Mouse (Mus musculus) activated CD4-positive, CD25-positive, alpha-beta regulatory T cell, adult 4 months (primary cell): ENCODE data around the gene Adamts12. TPM values are rescaled to one million over a fixed set of nuclear protein-coding genes. Genes with fewer than 3 reads are reported as not detected.

ENCODE experiments used
- ATAC-seq: one replicate; pipeline ENCODE4 v1.8.0; 2017
- polyA plus RNA-seq, 2 experiments: library from polyadenylated mRNA; unstranded; fragments of 100-300 nt; shearing (Covaris generic); gene quantifications; one replicate each; pipeline ENCODE4 v1.2.1; 2017

Adamts12 gene
- polyA plus RNA-seq: under 1 TPM in 1 of 2 experiments, not detected in 1; 0.08 TPM

DNA sequence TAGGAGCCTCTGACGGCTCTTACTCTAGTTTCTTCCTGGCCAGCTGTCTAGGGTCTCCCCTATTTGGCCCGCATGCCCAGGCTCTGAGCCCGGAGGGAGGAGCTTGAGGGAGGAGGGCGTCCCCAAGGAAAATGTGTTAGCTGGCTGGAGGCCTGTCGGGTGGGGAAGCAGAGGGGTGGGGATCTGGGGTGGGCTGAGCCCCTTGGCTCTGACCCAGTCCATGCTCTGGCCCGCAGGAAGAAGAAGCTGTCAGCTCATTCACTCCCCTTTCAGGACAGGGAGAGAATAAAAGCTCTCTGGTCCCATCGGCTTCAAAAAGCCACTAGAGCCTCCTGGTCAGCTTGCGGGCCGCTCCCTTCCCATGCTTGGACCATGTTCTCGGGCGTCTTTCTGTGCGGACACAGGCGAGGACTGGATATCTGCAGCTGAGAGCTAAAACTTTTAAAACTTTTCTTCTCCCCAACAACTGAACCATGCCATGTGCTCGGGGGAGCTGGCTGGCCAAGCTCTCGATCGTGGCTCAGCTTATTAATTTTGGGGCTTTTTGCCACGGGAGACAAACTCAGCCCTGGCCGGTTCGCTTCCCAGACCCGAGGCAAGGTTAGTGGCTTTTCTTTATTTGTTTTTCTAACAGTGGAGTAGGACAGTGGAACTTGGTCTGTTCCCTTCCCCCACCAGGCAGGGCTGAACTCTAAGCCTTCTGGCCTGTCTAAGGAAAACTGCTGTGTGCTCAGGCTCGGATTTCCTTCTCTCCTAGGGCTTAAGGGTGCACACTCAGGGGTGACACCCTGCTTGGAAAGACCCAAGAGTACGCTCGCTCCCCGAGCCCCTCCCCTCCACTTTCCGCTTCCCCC lies at the start of gene Adamts12:
Adamts12 (plus strand) TSS at position 233 of the 854 bp plus-strand sequence.
- no peak for ATAC-seq

DNA sequence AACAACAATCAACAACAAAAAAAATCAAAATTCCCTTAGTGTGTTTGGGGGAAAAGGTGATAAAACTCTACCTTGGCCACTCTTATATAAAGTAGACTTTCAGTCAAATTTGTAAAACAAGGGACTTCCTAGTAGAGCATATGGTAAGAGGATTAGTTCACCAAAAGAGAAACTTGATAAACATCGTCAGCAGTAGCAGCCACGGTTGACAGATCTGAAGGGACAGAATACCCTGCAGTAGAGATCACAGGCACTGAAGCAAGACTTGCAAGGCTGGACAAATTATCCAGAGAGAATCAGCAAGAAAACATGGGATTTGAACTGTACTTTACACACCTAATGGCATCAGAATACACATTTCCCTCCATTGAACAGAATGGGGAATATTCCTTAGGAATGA lies 49.7 kb upstream of the Adamts12 start:
- ATAC-seq: no peak

DNA sequence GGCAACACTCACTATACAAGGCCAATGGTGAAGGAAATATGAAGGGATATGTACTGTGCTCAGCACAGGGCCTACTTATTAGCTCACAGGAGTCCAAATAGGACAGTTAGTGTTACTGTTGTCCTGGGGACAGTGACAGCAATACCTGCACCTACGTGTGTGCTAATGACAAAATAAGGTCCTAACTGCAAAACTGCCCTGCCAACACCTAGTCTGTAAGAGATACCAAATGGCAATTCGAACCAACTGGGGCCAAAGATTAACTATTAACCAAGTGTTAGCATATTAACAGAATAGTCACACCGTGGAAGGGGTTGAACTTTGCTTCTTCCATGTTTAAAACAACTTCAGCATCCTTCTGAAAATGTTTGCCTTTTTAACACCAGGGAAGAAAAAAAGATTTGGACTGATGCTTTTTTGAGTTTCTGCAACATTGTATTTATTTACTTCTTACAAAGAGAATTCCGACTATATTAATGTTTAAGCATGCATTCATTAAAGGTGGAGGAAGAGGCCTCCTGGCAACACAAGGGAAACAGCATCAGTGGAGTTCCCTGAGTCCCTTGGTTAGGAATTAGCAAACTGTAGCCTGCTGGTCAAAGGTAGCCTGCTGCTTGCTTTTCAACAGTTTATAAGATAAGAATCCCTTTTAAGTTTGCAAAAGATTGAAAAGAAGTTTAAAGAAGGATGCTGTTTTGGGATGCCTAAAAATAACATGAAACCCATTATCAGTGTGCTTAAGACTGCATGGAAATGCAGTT lies 37.6 kb upstream of the Adamts12 start:
- no peak for ATAC-seq

- no peak for ATAC-seq
Observed at GRCm38 (mm10) chr15:11030188-11030587, 34.4 kb upstream of the Adamts12 start.

DNA sequence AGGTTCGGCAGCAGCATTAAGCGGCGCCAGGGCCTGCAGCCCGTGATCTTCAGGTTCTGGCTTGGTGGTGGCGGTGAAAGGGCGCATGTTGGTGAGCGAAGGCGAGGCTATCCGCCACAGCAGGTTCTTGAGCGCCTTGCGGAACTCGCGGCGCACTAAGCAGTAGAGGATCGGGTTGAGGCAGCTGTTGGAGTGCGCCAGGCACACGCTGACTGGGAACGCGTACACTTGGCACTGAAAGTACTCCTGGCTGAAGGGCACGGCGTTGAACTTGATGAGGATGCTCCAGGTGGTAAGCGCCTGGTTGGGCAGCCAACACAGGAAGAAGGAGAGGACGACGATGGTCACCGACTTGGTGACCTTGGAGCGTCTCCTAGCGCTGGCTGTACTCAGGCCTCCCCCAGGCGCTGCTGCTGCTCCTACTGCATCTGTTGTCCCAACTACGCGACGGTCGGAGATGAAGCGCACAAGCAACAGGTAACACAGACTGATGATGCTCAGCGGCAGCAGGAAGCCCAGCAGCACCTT lies 28.6 kb upstream of the Adamts12 start:
- ATAC-seq: no peak

DNA sequence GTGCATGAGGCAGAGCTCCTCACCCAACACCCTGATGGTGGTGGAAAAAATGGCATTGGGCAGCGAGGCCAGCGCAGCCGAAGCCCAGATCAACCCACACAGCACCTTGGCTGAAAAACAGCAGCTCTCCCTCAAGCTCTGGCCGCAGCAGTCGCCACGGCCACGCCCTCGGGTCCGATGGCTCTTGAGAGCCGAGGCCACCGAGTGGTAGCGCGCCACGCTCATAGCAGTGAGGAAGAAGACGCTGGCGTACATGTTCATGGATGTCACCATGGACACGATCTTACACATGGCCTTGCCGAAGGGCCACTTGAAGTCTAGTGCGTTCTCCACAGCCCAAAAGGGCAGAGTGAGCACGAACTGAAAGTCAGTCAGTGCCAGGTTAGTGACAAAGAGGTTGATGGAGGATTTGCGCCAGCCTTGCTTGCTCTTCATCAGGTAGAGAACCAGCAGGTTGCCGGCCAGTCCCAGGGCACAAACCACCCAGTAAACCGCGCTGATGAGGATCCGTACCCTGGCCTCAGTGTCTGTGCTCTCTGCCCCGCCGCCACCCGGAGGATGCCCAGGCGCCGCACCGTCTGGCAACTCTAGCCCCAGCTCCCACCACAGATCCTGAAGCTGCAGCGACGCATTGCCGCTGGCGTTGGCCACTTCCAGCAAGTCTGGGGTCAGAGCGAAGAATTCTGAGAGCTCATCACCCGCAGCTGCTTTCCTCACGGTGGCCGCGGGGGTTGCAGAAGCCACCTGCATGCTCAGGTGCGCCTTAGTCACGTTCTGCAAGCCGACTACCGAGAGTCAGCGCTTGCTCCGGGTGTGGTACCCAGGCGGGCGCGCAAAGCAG lies 27.8 kb upstream of the Adamts12 start:
- no peak for ATAC-seq

DNA sequence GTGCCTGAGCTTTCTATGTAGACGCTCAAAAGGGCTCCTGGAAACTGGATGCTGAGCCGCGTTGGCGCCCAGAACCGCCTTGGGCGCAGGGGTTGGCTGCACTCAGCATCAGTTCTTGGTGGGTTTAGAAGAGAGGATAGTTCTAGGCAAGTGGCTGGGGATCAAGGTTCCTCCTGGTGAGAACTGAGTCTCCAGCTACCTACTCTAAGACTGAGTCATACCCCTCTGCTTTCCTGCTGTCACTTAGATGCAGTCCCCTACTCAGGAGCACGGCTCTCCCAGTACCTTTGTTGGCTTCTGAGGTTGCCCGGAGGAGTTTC lies 27.3 kb upstream of the Adamts12 start:
- ATAC-seq: no peak

GRCm38 (mm10) chr15:11037711-11038110 lies 26.9 kb upstream of the Adamts12 start, which contains the start of gene Rxfp3:
TSS of gene Rxfp3 (minus strand) at chr15:11037991.
- ATAC-seq: no peak

- ATAC-seq: no peak
Observed at GRCm38 (mm10) chr15:11038476-11038875, 26.1 kb upstream of the Adamts12 start.

DNA sequence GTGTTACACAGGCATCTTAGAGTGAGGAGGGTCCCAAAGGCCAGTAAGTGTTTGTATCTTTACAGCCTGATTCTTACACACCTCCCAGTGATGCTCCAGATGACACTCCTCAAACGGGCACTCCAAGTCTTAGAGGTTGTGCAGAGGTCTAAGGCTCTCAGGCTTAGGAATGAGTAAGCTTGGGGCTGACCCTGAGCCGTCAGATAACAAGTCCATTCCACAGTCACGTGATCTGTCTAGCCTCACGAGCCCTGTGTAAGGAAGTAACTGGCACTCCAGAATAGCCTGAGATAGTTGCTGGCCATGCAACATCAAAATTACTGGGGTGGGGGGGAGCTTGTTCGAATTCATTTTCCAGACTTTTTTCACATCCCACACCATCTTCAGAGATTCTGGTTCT lies 24.5 kb upstream of the Adamts12 start:
- no peak for ATAC-seq

DNA sequence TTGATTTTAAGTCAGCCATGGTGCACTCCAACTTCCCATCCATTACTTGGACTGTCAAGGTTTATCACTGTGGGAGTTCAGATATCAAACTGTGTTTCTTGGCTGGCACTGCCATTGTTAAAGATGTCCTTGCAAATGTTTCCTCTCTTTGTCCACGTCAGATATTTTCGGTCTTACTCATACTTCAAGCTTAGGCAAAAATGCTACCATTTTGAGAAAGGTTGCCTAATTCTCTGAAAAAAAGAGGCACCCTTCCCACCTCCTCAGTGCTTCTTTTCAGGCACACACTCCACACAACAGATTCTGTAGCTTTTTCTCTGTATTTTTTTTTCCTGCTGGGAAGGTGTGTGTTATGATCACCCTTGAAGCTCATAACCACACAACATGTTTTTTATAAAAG lies 23.4 kb upstream of the Adamts12 start:
- no peak for ATAC-seq

- ATAC-seq: no peak
Observed at GRCm38 (mm10) chr15:11042828-11043227, 21.8 kb upstream of the Adamts12 start.

DNA sequence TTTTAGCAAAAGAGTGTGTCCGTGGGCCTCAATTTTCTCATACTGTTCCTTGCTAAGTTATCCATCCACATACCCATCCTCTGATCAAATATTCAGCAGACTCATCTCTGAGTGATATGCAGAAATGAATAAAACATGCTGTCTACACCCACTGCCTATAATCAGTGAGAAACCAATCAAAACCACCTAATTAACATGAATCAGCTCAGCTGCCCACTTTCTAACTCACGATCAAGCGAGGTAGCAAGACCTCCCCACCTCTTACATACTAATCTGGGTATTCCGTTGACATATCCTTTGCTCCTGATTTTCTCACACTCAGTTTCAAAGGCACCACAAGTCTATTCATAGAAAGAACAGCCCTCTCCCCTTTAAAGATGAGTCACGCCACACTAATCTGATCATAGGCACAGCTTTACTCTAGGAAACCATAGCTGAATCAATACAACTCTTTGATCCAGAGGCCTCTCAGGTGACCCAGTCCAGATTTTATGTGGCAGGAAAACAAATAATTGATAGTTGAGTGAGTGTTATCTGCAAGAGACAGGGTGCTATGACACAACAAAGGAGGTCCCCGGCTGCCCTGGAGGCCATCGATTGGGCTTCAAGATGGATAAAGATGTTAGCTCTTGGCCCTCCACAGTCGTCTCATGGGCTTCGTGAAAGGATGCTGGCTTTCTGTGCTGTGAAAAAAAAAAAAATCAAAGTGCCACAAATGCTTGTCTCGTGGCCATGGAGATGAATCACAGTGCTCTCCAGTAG lies 10.7 kb upstream of the Adamts12 start:
- ATAC-seq: no peak

DNA sequence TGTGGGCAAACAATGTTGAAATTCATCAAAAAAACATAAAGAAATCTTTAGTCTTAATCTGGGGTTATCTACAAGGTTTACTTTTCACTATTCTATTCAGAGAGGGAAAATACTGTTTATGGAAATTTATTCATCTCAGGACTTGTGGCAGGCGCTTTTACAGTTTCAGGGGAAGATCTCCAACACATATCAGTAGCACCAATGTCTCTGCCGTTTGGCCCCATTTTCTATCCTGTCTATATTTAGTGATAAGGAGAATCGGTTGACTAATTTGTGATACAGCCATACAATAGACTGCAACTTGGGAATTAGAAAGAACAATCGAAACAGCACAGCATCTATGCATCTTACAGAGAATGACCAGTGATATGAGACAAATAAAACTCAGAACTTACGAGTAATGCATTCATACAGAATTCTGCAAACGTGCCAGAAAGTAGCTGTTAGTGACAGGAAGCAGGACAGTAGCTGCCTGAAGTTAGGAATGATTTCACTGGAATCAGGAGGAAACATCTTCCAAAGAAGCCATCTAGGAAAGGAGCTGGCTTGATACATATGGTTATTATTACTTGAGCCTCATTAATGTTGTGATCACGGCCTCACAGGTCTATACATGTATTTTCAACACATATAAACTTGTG lies 10.0 kb upstream of the Adamts12 start:
- no peak for ATAC-seq

DNA sequence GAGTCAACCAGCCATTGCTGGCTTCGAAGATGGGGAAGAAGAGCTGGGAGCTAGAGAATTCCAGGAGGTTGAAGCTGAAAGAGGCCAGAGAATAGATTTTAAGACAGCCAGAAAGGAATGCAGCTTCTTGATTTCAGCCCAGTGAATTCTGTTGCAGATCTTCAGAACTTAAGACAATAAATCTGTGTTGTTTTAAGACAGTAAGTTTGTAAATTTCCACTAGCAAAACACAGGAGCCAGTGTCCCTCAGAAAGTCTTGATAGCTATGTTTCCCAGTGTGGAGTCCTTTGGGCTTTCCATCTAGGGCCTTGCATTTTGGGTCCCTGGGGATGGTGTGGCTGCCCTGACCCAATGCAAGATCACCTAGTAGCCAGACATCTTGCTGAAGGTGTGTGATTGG lies 1.7 kb upstream of the Adamts12 start:
- ATAC-seq: no peak

- ATAC-seq: no peak
Observed at GRCm38 (mm10) chr15:11064160-11064557, 431 bp upstream of the Adamts12 start.

DNA sequence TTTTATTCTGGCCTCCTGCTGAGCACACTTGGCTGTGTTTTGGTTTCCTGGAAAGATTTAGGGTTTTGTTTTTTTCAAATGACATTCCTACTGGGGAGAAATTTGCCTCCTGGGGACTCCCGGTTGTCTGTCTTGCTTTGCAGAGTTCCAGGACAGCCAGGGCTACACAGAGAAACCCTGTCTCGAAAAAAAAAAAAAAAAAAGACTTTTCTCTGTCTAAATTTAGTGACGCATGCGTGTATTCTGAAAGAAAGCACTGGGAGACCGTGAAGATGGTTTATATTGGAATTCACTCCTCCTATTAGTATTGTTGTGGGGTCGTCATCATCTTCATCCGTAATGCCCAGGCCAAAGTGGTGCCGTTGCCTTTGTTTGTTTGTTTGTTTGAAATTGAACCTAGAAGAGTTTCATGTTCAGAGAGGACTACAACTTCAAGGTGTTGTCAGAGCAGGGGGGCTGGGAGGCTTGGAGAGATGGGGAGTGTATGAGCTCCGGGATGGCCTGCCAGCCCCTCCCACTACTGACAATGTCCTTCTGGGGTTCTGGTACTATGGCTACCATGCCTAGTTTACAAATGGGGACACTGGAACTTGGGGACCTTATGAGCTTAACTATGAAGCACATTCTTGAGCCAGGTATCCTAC lies 1.1 kb downstream of the Adamts12 start:
- ATAC-seq: no peak

DNA sequence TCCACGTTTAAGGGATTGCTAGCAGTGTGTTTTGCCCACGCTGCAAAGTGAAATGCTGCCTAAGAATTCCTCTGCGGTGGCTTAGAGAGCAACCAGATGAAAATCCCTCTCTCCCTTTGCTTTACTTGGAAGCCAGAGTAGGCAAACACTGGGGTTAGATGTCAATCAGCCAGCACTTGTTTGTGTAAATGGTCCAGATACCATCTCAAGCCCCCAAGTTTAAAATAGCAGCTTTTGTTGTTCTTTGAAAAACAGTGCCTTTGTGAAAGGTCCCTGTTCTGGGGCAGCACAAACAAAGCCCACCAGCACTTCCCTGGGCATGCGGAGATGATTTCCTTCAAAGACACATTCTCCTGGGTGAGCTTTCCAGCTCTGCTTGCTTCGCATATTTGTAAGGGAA lies 1.7 kb downstream of the Adamts12 start:
- no peak for ATAC-seq

GRCm38 (mm10) chr15:11067891-11068290 lies 3.3 kb downstream of the Adamts12 start:
- no peak for ATAC-seq

DNA sequence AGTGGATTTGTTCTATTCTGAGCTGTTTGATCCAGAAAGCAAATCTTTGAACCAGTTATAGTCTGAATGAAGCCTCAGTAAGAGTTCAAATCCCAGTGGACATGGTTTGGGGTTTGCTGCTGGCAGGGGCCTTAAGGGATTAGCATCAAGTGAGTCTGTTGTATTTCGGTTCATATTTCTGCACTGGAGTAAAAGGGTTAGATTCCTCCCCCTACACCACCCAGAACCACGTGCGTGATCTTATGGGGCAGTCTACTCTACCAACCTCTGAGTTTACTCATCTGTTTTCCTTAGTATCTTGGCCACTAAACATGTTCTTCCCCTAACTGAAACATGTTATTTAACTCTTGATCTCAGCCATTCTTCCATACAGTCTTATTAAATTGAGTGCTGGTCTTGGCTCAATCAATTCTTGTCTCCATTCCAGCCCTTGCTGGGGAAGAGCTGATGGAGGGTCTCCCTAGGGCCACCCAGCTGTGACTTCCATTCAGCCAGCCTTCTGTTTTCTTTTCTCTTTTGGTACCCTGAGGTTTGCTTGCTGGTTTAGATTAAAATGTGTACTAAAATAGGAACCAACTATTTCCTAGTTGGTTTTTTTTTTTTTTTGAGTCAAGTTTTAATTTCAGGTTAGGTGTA lies 11.3 kb downstream of the Adamts12 start:
- no peak for ATAC-seq
